In genomic region chr9:37545166-37545610, GRCm38 (mm10) we compare ENCODE assay signal across 8 mouse cellular contexts. TPM values are rescaled to one million over a fixed set of nuclear protein-coding genes. Genes with fewer than 3 reads are reported as not detected.
DNase-seq lines count a peak whose midpoint lies in the region; ATAC-seq and TF ChIP-seq lines count a peak whose summit lies in the region.

No protein-coding gene starts in this region.

- H3K4me2 ChIP-seq in limb, embryonic 15.5 days = peak overlapping the region; percentile 47
- H3K4me2 ChIP-seq in stomach, postnatal 0 days (replicated peaks; ENCODE audit: low read depth) = peak overlapping the region; percentile 67

- peak overlapping the region; percentile 27 for H3K4me3 ChIP-seq in limb, embryonic 15.5 days
- H3K4me3 ChIP-seq in stomach, postnatal 0 days (ENCODE audit: low read depth, low read length) = peak overlapping the region; percentile 39

- peaks cover 18% of the 10 kb centered on the region for H3K4me1 ChIP-seq in limb, embryonic 15.5 days
- 0 out of 2 replicates have a peak, but pooled peaks cover 2% of the 10 kb centered on the region for H3K4me1 ChIP-seq in stomach, postnatal 0 days (replicated peaks; ENCODE audit: control insufficient read depth, insufficient read depth)

- H3K36me3 ChIP-seq in limb, embryonic 15.5 days = no peaks in the 10 kb centered on the region
- H3K36me3 ChIP-seq in stomach, postnatal 0 days (ENCODE audit: control insufficient read depth, insufficient read depth, low read length) = no peaks in the 10 kb centered on the region

- no peak for TF ChIP-seq CTCF in stomach, postnatal 0 days (IDR thresholded peaks at IDR 0.05; ENCODE audit: low read depth)

- 11% methylated on average over 15 of the region's 17 CpGs for WGBS in limb, embryonic 15.5 days
- 37% methylated on average over 16 of the region's 17 CpGs for WGBS in stomach, postnatal 0 days

- H3K9me3 ChIP-seq in limb, embryonic 15.5 days = no peaks in the 10 kb centered on the region
- no peaks in the 10 kb centered on the region for H3K9me3 ChIP-seq in stomach, postnatal 0 days (ENCODE audit: control insufficient read depth, low read length)

- no peak overlapping the region for H3K27ac ChIP-seq in limb, embryonic 15.5 days
- no peak overlapping the region for H3K27ac ChIP-seq in stomach, postnatal 0 days (replicated peaks)

- DNase-seq in heart, adult 11 months = peak; percentile 94
- no peak for DNase-seq in heart, postnatal 4 days
- DNase-seq in thymus, postnatal 4 days = peak; percentile 14
- no peak for DNase-seq in thymus, postnatal 25 days
- no peak for DNase-seq in stomach, postnatal 0 days (ENCODE audit: low spot score)
- DNase-seq in adrenal gland, postnatal 14 days = no peak

- no peak for TF ChIP-seq EP300 in stomach, postnatal 0 days (optimal IDR thresholded peaks at IDR 0.05)

- H3K27me3 ChIP-seq in limb, embryonic 15.5 days = peaks cover 53% of the 10 kb centered on the region
- no peaks in the 10 kb centered on the region for H3K27me3 ChIP-seq in stomach, postnatal 0 days (ENCODE audit: control insufficient read depth, insufficient read depth, low read length)

- no peak overlapping the region for H3K9ac ChIP-seq in limb, embryonic 15.5 days
- H3K9ac ChIP-seq in stomach, postnatal 0 days (ENCODE audit: low read length) = no peak overlapping the region

- ATAC-seq in limb, embryonic 15.5 days (ENCODE audit: insufficient number of reproducible peaks, low FRiP score, low TSS enrichment, low read depth) = no peak
- peak; percentile 22 for ATAC-seq in stomach, postnatal 0 days (ENCODE audit: low FRiP score, low TSS enrichment)
- ATAC-seq in megakaryocyte-erythroid progenitor cell, adult 5-6 weeks (replicated peaks; ENCODE audit: low FRiP score, low TSS enrichment, poor library complexity, severe bottlenecking) = no peak

RNA-seq across cellular contexts. Expression of gene Vsig2, which starts 6.1 kb away (rescaled TPM):
- total RNA-seq in heart, postnatal 4 days (2021) = 1 to 10 TPM; 6.4 to 7.9 TPM
- 0.83 and 2.0 TPM in 2 replicates for polyA plus RNA-seq in limb, embryonic 15.5 days (2015; fragmentation: Nextera tagmentation; extraction: Ambion mirVana)
- polyA plus RNA-seq in stomach, postnatal 0 days (2015; fragmentation: Nextera tagmentation; extraction: Ambion mirVana) = 350 and 369 TPM in 2 replicates
- 5.2 and 9.1 TPM in 2 replicates for total RNA-seq in adrenal gland, postnatal 14 days (2021)
- not detected in 2 replicates for total RNA-seq in megakaryocyte-erythroid progenitor cell, adult 5-6 weeks (2014; fragmentation: Nextera tagmentation)
- not detected in 2 replicates for total RNA-seq in megakaryocyte-erythroid progenitor cell, adult 5-6 weeks (2017)

RNA-seq across cellular contexts. Expression of gene Nrgn, which starts 7.5 kb away (rescaled TPM):
- total RNA-seq in heart, postnatal 4 days (2021) = 1 to 10 TPM; 2.0 to 3.1 TPM
- polyA plus RNA-seq in limb, embryonic 15.5 days (2015; fragmentation: Nextera tagmentation; extraction: Ambion mirVana) = 6.2 and 7.4 TPM in 2 replicates
- polyA plus RNA-seq in stomach, postnatal 0 days (2015; fragmentation: Nextera tagmentation; extraction: Ambion mirVana) = 2.3 and 2.6 TPM in 2 replicates
- total RNA-seq in adrenal gland, postnatal 14 days (2021) = 3.6 and 4.8 TPM in 2 replicates
- total RNA-seq in megakaryocyte-erythroid progenitor cell, adult 5-6 weeks (2014; fragmentation: Nextera tagmentation) = 16.8 and 21.8 TPM in 2 replicates
- total RNA-seq in megakaryocyte-erythroid progenitor cell, adult 5-6 weeks (2017) = 7.1 and 8.3 TPM in 2 replicates

RNA-seq across cellular contexts. Expression of gene Siae, which starts 10.3 kb away (rescaled TPM):
- total RNA-seq in heart, postnatal 4 days (2021) = 1 to 10 TPM; 6.5 to 6.6 TPM
- 9.9 and 13.1 TPM in 2 replicates for polyA plus RNA-seq in limb, embryonic 15.5 days (2015; fragmentation: Nextera tagmentation; extraction: Ambion mirVana)
- 6.9 and 7.7 TPM in 2 replicates for polyA plus RNA-seq in stomach, postnatal 0 days (2015; fragmentation: Nextera tagmentation; extraction: Ambion mirVana)
- 12.4 and 14.7 TPM in 2 replicates for total RNA-seq in adrenal gland, postnatal 14 days (2021)
- 15.3 and 16.8 TPM in 2 replicates for total RNA-seq in megakaryocyte-erythroid progenitor cell, adult 5-6 weeks (2014; fragmentation: Nextera tagmentation)
- 9.6 and 11.3 TPM in 2 replicates for total RNA-seq in megakaryocyte-erythroid progenitor cell, adult 5-6 weeks (2017)

RNA-seq across cellular contexts. Expression of gene Esam, which starts 17.3 kb away (rescaled TPM):
- total RNA-seq in heart, postnatal 4 days (2021) = 10 to 100 TPM; 88.8 to 91.3 TPM
- 50.2 and 60.0 TPM in 2 replicates for polyA plus RNA-seq in limb, embryonic 15.5 days (2015; fragmentation: Nextera tagmentation; extraction: Ambion mirVana)
- 28.2 and 30.5 TPM in 2 replicates for polyA plus RNA-seq in stomach, postnatal 0 days (2015; fragmentation: Nextera tagmentation; extraction: Ambion mirVana)
- total RNA-seq in adrenal gland, postnatal 14 days (2021) = 64.0 and 81.0 TPM in 2 replicates
- total RNA-seq in megakaryocyte-erythroid progenitor cell, adult 5-6 weeks (2014; fragmentation: Nextera tagmentation) = 0.45 TPM in 1 of 2 replicates, not detected in the other
- total RNA-seq in megakaryocyte-erythroid progenitor cell, adult 5-6 weeks (2017) = 2.1 and 4.5 TPM in 2 replicates

RNA-seq across cellular contexts. Expression of gene Msantd2, which starts 56.1 kb away (rescaled TPM):
- total RNA-seq in heart, postnatal 4 days (2021) = 10 to 100 TPM; 15.2 to 20.6 TPM
- 17.3 and 25.2 TPM in 2 replicates for polyA plus RNA-seq in limb, embryonic 15.5 days (2015; fragmentation: Nextera tagmentation; extraction: Ambion mirVana)
- 7.5 TPM in 2 replicates for polyA plus RNA-seq in stomach, postnatal 0 days (2015; fragmentation: Nextera tagmentation; extraction: Ambion mirVana)
- total RNA-seq in adrenal gland, postnatal 14 days (2021) = 21.9 and 22.5 TPM in 2 replicates
- 15.0 and 36.3 TPM in 2 replicates for total RNA-seq in megakaryocyte-erythroid progenitor cell, adult 5-6 weeks (2014; fragmentation: Nextera tagmentation)
- total RNA-seq in megakaryocyte-erythroid progenitor cell, adult 5-6 weeks (2017) = 17.1 and 21.6 TPM in 2 replicates

Comparison
In these comparisons a context has a peak if more than half of its experiments do, and no peak if none do; other contexts are left out.
1. DNase-seq: peak in heart, adult 11 months (single experiment) and thymus, postnatal 4 days (single experiment); none in heart, postnatal 4 days (single experiment), thymus, postnatal 25 days (single experiment), stomach, postnatal 0 days (single experiment) and adrenal gland, postnatal 14 days (single experiment).